Mouse (Mus musculus) forebrain, embryonic 16.5 days (tissue): Measurements from ENCODE around the gene Btbd35f9. TPM values are rescaled to one million over a fixed set of nuclear protein-coding genes. Genes with fewer than 3 reads are reported as not detected.
"Not testable (repeated sequence)": the region's sequence is repeated elsewhere in the genome, so short reads cannot be mapped to it uniquely, and the experiment has no call there.

Experiments
- ATAC-seq: fragments of 200-750 bp; cut with Nextera tagmentation; 2 replicates; pipeline ENCODE4 v1.8.0; 2017; ENCODE audit warnings: mild to moderate bottlenecking, moderate library complexity
- H3K27ac ChIP-seq: fragments of 300-500 bp; sonication (generic); 2 replicates; pipeline ENCODE4 v1.5.1; 2014; ENCODE audit warnings: low read length, control low read depth
- H3K27me3 ChIP-seq: fragments of 300-500 bp; sonication (generic); replicated peaks from 2 replicates; pipeline ENCODE4 v1.6.1; 2014; ENCODE audit warnings: low read length; ENCODE audit not compliant: control insufficient read depth, insufficient read depth
- H3K36me3 ChIP-seq: fragments of 300-500 bp; sonication (generic); 2 replicates; pipeline ENCODE4 v1.6.1; 2014; ENCODE audit not compliant: control insufficient read depth, insufficient read depth
- H3K4me1 ChIP-seq: fragments of 300-500 bp; sonication (generic); replicated peaks from 2 replicates; pipeline ENCODE4 v1.6.1; 2014; ENCODE audit warnings: low read length; ENCODE audit not compliant: control insufficient read depth, insufficient read depth
- H3K4me2 ChIP-seq: fragments of 300-500 bp; sonication (generic); 2 replicates; pipeline ENCODE4 v1.6.1; 2014; ENCODE audit warnings: mild to moderate bottlenecking, low read length, control low read depth
- H3K4me3 ChIP-seq: fragments of 300-500 bp; sonication (generic); replicated peaks from 2 replicates; pipeline ENCODE4 v1.5.1; 2014; ENCODE audit warnings: mild to moderate bottlenecking, low read length, control low read depth
- H3K9ac ChIP-seq: fragments of 300-500 bp; sonication (generic); replicated peaks from 2 replicates; pipeline ENCODE4 v1.6.1; 2014; ENCODE audit warnings: low read depth, low read length, control low read depth
- H3K9me3 ChIP-seq: fragments of 300-500 bp; sonication (generic); 2 replicates; pipeline ENCODE4 v1.6.1; 2016; ENCODE audit warnings: low read length; ENCODE audit not compliant: control insufficient read depth
- WGBS: fragments of 180-500 bp; shearing (Covaris S2); extraction: QIAGEN DNeasy Blood & Tissue Kit; methylation state at CpG from one replicate; pipeline ENCODE4 v1.1.7; 2014; 5-methylcytosine and 5-hydroxymethylcytosine counted together
- polyA plus RNA-seq: library from polyadenylated mRNA; unstranded; fragments of >200 nt; fragmentation: Nextera tagmentation; extraction: Ambion mirVana; gene quantifications from 2 replicates; pipeline ENCODE4 v1.2.1, GENCODE M21; 2015

Gene Btbd35f9
- polyA plus RNA-seq = not detected in 2 replicates

GRCm38 (mm10) chrX:34161399-34161798 is at the start of gene Btbd35f9:
TSS of gene Btbd35f9 (minus strand) at chrX:34161499.
- not testable (repeated sequence) for H3K9ac ChIP-seq, H3K4me1 ChIP-seq, H3K9me3 ChIP-seq, ATAC-seq, H3K4me2 ChIP-seq, H3K27ac ChIP-seq, H3K4me3 ChIP-seq, H3K36me3 ChIP-seq, H3K27me3 ChIP-seq
- WGBS = no CpG with 5 or more reads among the region's 5 CpGs

Other genes with a start within 250 kb of the Btbd35f9 start
- not detected in 2 replicates for gene Btbd35f6, start 205.0 kb downstream of the Btbd35f9 start, polyA plus RNA-seq
- not detected in 2 replicates for gene Gm21870, start 174.7 kb downstream of the Btbd35f9 start, polyA plus RNA-seq
- gene Spin2g, start 77.2 kb upstream of the Btbd35f9 start, polyA plus RNA-seq = not detected in 2 replicates